Mouse (Mus musculus): ENCODE measurements around the gene Piezo1.

GRCm38 (mm10) chr8:122437708-122438331 lies 113.3 kb downstream of the Piezo1 start:
- TF ChIP-seq POLR2A (IDR thresholded peaks at IDR 0.05; ENCODE audit: insufficient read length, low read depth) (no peak), MYOD1 (IDR thresholded peaks at IDR 0.05; ENCODE audit: control insufficient read depth in 1 of 3, insufficient read length in 2 of 3, low read depth in 2 of 3) (no peak), USF1 (IDR thresholded peaks at IDR 0.05; ENCODE audit: low read depth) (no peak), MAX (IDR thresholded peaks at IDR 0.05; ENCODE audit: low read depth) (no peak), REST (IDR thresholded peaks at IDR 0.05; ENCODE audit: insufficient read depth, insufficient read length) (no peak), POLR2AphosphoS2 (IDR thresholded peaks at IDR 0.05; ENCODE audit: insufficient read length, low read depth) (no peak), E2F4 (IDR thresholded peaks at IDR 0.05; ENCODE audit: insufficient read depth) (no peak), TCF12 (IDR thresholded peaks at IDR 0.05; ENCODE audit: insufficient read depth, poor library complexity, severe bottlenecking) (no peak), CEBPB (IDR thresholded peaks at IDR 0.05; ENCODE audit: insufficient read depth, poor library complexity, severe bottlenecking) (no peak)

Data from myocyte (in vitro differentiated cells).